Mouse (Mus musculus) urinary bladder, adult 2 months (tissue): Measurements from ENCODE around the gene Zfp184. TPM values are rescaled to one million over a fixed set of nuclear protein-coding genes. Genes with fewer than 3 reads are reported as not detected.
"Not testable (repeated sequence)": the region's sequence is repeated elsewhere in the genome, so short reads cannot be mapped to it uniquely, and the experiment has no call there.

ENCODE experiments used
- DNase-seq: peaks from one replicate; pipeline ENCODE4 v3.0.0; 2022; ENCODE audit warnings: low spot score
- polyA plus RNA-seq: library from polyadenylated mRNA; depleted of rRNA; stranded (reverse); fragments of >200 nt; gene quantifications from 2 replicates; pipeline ENCODE4 v1.2.3, GENCODE M21; 2012; rRNA removed

The Zfp184 gene
- 1.7 TPM in 2 replicates for polyA plus RNA-seq

DNA sequence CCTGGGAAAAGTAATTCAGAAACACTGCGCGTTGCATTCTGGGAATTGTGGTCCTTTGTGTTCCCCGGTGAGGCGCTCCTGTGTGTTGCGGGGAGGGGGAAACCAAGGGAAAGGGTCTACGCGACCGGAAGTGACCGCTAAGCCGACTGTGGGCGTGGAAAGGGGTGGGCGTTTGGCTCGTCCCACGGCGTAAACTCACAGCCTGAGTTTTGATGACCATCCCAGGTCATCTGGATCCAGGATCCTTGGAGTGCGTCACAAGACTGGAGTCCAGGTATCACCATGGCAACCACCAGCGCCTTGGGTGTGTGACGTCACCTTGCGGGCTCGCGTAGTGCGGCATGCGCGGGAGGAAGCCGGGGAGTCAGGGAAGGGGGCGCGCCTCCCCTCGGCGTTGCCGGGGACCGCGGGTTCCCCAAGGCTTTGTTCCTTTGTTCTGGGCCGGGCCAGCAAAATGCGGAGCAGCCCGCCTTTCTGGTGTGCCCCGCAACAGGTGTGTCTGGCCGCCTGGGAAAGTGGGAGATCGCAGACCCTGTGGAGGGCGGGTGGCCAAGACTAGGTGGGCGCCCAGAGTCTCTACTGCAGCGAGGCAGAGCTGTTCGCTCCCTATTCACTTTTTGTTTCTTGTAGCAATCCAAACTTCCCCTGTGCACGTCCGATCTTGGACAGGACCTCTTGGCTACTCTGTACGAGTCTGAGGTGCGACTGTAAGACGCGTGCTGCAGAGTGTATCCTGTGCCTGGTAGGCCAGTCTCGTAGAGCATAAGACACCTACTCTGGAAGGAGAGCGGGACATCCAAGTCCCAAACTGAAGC lies at the start of gene Zfp184:
Zfp184 (plus strand) TSS at position 169 of the 815 bp plus-strand sequence.
- DNase-seq = peak; percentile 74

DNA sequence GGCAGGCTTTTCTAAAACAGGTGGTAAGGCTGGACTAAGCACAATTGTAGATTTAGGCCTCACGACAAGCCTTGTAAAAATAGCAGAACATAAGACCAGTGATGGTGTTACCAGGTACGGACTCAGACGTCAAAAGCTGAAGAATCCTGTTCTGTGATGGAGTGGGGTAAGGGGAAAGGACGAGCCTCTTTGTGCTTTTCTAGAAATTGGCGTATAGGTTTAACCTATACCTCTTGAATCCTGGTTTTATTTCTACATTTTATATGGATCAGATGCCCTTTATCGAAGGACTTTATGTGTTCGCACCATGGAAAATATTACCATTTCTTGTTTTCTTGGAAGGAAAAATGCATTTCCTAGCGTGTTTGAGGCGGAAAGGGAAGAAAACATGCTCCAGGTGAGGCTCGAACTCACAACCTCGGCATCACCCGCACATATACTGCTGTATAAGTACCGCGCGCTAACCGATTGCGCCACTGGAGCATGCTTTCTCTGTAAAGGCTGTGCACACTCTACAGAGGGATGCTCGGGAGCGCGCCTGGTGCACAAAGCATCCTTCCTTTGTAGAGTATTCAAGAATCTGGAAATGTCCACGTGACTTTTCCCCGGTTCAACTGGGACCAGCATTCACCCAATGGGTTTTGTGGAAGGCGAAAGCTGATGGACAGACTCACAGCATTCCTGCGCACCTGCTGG lies 48.2 kb upstream of the Zfp184 start:
- no peak for DNase-seq

DNA sequence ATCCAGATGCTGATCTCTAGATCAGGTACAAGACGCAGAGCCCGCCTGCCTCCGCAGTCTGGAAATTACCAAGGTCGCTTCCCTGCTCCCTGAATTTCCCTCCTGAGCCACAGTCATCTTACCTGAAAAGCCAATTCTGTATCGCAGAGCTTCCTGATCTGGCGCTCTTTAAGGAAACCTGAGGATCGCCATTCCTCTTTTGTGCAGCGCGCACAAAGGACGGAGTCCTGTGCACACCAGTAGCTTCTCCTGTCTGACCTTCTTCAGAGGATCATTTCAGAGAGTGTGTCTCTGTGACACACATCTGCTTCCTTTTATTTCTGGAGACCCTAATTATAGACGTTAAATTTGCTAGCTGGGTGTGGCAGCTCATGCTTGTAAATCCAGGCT lies 47.7 kb upstream of the Zfp184 start:
- DNase-seq = no peak

DNA sequence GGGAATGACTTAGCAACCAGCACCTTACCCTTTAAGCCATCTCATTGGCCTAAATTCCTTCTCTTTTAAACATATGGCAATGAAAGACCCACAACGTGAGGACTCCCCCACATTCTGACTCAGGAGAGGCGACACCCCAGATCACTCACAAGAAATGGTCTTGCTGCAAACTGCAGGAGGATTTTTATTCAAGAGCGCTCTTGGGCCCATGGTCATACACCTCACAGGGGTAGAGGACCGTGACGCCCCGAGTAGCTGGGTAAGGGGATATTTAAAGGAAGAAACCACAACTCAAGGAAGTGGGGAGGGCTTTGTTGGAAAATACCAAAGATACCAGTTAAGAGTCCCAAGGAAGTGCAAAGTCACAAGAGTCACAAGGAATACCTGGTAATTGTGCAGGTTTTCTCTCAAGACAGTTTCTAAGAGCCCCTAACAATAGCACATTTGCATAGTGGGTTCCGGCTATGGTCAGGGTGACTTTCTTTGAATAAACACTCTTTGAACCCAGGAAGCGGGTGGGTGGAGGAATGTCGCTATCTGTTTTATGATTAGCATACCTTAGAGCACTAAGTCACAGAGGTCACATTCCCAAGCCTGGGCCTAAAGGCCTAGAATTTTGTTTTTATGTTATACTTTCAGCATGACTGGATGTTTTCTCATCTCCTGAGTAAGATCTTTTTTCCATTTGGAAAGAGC lies 43.9 kb upstream of the Zfp184 start:
- DNase-seq = not testable (repeated sequence)

DNA sequence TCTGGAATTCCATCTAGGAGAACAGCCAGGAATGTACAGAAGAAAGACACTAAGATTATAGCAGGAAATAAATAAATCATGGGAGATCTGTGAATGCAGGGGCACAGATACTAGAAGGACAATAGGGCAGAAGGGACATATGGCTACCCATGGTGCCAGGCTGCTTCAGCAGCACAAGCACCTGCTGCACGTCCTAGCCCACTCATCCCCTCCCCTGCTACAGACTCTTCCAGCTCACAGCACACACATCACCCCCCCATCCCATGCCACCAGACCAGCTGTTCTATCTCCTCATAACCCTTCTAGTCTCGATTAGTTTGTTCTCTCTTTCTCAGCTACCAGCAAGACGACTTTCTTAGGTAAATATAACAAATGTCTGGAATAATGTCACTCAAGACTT lies 41.4 kb upstream of the Zfp184 start:
- no peak for DNase-seq

DNA sequence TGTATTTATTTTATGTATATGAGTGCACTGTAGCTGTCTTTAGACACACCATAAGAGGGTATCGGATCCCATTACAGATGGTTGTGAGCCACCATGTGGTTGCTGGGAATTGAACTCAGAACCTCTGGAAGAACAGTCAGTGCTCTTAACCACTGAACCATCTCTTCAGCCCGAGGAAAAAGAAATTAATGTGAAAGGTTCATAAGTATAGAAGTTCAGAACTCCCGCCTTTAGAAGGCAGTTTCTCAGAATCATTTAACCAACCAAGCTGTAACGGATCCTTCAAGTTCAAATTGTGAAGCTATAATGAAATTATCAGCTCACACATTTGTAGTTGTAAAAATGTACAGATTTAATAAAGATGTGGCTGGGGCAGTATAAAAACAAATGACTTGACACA lies 40.8 kb upstream of the Zfp184 start:
- DNase-seq = not testable (repeated sequence)

DNA sequence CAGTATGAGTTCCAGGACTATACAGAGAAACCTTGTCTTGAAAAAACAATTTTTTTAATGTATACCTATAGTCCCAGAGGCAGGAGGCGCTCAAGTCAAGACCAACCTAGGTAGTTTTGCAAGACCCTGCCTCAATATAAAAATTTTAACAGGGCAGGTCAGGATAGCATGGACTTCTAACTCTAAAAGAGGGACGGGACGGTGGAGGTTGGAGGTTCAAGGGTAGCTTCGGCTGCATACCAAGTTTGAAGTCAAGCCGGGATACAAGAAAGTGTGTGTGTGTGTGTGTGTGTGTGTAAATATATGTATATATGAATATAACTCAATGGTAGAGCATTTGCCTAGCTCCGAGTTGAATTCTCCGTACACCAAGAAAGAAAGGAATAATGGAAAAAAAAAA lies 38.6 kb upstream of the Zfp184 start:
- no peak for DNase-seq

DNA sequence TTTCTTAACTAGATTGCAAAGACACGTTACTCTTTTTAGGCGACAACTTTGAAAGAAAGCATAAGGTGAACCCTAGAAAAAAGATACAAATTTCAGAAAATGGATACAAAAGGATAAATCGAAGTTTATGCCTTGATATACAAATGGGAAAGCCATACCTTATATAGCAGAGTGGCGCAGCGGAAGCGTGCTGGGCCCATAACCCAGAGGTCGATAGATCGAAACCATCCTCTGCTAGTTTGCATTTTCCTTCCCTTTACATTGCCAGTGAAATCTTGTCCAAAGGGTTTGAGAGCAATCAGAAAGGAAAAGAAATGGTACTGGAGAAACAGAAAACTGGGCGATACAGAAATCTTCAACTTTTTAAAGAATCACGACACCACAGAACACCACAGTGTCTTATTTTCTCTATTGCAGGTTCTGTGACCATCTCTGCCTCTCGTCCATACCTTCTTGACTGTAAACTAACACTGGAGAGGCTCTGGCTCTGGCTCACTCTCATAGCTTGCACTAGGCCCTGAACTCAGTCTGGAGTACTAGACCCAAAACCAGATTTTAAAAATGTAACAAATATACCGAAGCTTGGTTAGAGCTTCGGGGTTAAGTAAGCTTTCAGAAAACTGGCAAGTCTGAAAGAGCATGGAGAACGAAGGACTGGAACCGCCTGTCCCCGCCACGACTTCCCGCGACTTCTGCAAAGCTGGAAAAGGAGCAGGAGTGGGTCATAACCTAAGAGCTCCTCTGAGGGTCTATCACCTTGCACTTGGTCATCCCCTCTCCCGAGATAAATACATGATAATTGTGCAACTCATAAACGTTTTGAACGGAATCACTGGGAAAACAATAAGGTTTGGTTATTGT lies 37.7 kb upstream of the Zfp184 start:
- no peak for DNase-seq

DNA sequence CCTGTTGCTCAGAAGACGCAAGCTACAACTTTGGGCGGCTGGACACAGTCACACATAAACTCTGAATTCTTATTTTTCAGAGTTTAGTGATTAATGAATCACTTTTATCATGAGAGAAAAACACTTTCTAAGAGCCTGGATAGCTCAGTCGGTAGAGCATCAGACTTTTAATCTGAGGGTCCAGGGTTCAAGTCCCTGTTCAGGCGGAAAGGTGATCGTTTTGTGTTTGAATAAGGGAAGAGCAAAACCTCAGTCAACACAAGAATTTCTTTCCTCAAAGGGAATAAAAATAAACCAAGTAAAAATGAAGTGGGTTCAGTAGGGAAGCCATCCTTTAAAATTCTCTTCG lies 37.1 kb upstream of the Zfp184 start:
- DNase-seq = not testable (repeated sequence)

DNA sequence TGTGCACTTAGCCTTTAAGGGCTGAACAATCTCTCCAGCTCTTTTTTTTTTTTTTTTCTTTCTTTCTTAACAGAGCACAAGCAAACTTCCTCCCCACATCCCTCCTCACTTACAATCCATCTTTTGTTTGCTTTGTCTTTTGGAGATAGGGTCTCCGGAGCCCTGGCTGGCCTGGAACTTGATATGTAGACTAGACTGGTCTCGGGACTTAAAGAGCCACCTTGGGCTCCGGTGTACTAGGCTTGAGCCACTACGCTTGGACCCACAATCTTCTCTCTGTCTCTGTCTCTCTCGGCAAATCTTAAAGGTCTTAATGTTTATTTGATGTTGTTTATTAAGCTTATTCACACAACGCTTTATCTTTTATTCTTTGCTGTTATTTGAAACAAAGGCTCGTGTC lies 34.2 kb upstream of the Zfp184 start:
- no peak for DNase-seq

DNA sequence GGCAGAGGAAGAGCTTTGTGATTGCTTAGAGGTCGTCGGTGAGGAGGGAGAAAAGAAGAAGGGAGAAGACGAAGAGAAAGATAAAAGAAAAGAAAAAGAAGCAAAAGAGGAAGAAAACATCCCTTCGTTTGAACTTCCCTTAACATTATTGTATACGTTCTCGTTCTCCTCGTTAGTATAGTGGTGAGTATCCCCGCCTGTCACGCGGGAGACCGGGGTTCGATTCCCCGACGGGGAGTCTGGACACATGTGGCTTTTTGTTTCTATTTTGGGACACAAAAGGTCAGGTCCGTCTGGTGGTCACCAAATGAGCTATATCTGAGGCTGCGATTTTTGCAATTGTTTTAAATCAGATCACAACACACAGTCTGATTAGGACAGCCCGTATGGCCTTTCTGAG lies 33.7 kb upstream of the Zfp184 start:
- no peak for DNase-seq

DNA sequence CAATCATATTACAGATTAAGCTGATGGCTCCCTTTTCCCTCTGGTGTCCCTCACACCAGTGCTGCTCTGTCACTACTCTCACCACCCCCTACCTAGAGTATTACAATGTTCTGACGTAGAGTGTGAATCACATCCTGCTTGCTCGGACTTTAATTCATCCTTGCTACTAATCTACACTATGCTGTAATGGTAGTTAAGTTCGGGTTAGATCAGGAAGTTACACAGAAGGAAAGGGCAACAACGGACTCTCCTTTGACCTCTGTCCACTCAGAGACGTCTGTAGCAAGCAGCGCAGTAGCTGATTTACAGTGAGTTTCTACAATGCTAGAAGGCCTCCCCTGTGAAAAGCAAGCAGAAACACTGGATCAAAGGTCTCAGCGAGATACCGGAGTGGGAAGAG lies 31.0 kb upstream of the Zfp184 start:
- no peak for DNase-seq

DNA sequence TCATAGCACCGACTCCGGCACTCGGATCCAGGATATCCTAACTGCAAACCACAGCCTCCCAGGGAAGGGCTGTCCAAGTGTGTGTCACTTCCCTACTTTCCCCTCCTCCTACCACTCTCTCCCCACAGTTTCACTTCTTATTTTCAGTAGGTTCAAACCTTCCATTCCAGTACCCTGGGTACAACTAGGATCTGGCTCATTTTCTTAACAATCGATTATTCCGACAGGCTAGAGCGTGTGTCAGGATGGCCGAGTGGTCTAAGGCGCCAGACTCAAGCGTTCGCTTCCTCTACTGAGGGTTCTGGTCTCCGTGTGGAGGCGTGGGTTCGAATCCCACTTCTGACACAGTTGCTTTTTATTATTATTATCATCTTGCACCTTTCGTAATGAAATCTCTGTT lies 30.3 kb upstream of the Zfp184 start:
- DNase-seq = no peak

DNA sequence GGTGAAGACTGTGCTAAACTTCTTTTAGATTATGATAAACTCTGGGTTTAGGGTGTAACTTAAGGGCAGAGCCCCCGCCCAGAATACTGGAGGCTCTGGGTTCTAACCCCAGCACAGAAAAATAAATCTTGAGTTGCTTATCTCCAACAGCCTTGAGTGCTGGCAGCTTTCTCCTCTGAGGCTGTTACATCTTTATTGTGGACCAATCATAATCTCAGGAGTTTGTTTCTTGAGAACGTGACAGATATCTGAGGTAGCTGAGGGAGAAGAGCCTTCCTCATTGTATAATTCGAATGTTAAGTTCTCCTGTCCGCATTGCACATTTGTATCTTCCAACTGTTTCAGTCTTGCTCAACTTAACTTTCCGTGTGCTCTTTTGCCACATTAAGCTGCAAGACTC lies 29.4 kb upstream of the Zfp184 start:
- DNase-seq = no peak

DNA sequence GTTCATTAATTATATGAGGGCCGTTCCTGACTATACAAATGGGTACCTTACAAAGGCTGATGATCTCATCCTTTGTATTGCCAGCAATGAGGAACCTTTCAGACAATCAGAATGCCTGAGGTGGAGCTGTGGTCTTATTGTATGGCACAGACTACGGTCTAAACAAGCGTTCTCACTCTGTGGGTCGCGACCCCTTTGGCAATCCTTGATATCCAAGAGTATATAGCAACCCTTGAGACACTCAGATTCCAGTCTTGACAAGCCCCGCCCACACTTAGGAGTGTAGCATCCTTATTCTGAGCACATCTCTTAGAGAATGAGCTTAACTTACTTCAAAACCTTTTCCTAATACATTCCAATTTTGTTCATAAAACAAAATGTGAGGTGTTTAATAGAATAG lies 28.8 kb upstream of the Zfp184 start:
- no peak for DNase-seq

DNA sequence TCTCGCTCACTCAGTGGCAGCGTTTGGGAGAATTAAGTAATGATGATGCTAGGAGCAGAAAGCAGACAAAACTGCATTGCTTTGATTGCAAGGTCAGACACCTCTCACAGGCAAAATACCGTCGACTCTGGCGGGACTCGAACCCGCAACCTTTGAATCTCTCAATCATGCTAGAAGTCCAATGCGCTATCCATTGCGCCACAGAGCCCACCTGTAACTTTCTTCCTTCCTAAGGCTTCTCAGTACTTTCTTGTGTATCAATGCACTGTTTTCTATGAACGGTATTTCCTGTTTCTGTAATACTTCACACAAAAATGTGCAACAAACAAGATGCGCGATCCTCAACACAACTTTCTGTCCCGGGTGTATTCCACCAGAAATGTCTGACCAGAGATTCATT lies 27.9 kb upstream of the Zfp184 start:
- DNase-seq = no peak

DNA sequence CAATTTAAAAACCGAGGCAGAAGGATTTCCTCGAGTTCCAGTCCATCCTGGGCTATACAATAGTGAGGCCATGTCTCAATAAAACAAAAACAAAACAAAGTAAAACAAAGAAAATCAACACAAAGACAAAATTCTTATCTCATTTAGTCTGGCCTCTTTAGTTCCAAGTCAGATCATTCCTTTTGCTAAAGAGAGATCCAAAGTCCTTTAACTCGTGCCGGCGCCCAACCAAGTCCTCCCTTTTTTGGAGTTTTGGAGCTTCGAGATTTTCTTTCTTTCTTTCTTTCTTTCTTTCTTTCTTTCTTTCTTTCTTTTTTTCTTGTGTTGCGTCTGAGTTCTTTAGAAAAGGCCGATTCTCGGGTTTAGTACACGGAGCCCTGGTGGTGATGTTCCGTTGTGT lies 27.4 kb upstream of the Zfp184 start:
- DNase-seq = no peak

DNA sequence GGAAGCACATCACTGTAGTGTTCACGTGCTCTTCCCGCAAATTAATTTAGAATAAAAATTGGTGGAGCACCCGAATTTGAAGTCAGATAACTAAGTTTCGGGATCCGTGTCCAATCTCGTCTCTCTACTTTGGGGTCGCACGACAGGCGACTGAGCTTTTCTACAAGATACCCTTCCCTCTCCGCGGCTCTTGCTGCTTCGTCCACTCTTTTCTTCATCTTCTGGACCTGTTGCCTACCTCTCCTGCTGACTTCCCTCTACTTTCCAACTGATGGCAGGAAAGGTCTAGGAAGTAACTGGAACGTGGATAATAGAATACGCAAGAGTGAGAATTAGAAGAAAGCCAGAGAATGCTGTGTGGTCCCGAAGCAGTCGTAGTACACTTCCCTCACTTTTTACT lies 26.9 kb upstream of the Zfp184 start:
- DNase-seq = no peak

DNA sequence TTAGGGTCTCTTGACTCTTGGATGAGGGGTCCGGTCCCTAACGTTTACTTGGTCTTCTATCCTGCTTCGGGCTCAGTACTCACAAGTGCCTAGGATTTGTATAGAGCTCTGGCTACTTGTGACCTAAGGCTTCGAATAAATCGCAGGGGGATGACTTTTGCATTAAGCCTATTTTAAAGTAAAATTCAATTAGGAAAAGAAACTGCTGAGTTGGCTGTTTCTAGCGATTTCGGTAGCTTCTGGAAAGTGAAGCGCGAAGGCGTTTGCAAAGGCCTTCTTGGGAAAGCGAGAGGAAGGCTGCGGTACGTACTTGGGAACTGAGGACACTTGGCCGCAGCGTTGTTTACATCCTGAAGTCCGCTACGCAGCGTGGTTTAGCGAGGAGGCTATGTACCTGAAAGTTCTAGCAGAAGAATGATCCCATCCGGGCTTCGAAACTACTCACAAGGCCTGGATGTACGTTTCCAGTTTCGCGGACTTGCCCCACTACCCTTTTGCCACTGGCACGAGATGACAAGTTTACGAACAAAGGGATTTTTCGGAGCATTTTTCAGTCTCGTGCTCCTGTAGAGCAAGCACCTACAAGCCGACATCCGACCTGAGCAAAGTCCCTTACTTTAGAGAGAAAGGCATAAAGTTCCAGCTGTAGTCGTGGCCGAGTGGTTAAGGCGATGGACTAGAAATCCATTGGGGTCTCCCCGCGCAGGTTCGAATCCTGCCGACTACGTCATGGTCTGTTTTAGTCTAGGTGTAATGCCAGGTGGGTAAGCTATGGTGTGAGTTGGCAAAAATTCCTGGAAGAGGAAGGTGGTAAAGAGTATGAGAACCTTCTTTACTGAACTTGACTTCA lies 26.1 kb upstream of the Zfp184 start:
- DNase-seq = no peak

DNA sequence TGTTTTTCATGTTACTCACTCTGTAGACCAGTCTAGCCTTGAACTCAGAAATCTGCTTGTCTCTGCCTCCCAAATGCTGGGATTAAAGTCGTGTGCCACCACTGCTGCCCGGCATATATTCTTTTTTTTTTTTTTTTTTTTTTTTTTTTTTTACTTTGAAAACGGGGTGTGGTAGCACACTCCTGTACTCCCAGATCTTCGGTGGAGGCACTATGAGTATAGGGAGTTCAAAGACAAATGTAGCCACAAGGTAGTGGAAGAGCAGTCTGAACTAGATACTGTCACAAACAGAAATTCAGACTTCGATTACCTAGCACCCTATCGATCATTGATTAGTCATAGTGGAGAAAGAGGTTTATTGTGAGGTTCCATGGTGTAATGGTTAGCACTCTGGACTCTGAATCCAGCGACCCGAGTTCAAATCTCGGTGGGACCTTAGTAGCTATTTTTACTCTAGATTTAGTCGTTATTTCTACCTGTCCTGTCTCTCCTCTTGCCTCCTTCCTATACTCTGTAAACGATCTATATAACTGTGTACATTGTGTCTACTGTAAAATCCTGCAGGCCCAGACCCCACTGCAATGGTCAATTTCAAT lies 25.0 kb upstream of the Zfp184 start:
- DNase-seq = no peak
